Mouse (Mus musculus): ENCODE data around the gene Rnf114.

Rnf114 gene

DNA sequence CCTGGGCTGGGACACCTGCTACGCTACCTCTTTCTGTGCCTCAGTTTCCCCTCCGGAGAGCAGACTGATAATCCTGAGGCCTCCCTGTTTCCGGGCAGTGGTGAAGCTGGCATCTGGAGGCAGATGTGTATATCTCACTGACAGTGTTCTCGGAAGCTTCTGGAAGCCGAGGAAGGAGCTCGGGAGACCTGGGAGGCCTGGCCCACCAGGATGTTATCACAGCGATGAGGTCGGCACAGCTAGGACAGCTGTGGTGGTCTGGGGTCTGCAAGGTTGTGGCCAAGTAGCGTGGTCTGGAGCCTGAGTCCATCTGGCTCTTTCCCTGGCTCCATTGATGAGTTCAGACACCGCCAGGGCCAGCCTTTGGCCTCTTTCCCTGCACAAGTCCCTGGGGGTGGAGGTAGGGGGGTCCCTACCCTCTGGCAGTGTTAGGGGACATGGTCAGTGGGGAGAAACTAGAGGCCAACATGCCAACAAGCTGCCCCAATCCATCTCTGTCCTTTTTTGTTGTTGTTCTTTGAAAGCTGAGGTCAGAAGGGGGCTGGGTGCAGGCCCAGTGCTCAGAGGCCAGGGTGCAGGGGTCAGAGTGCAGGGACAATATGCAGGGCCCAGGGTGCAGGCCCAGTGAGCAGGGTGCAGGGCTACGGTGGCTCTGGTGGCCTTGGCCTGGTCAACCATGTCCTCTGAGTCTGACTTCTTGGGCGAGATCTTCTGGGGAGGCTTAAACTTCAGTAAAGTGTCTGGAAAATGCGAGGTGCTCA, 72.3 kb downstream of the Rnf114 start:
- DNase-seq (ENCODE audit: low read depth, low spot score): no peak

DNA sequence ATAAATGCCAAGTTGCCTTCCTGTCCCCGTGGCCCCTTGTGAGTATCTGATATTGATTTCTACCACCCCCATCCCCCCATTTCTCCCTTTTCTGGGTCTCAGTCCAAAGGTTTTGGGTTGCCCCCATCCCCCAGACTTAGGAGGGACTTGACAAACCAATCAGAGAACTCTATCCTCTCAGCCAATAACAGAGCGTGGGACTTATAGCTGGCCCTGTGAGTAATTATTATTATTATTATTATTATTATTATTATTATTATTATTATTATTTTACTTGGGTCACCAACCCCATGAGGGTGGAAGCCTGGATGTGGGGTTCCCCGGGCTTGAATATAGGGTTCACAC, 72.8 kb downstream of the Rnf114 start:
- no peak for DNase-seq (ENCODE audit: low read depth, low spot score)

DNA sequence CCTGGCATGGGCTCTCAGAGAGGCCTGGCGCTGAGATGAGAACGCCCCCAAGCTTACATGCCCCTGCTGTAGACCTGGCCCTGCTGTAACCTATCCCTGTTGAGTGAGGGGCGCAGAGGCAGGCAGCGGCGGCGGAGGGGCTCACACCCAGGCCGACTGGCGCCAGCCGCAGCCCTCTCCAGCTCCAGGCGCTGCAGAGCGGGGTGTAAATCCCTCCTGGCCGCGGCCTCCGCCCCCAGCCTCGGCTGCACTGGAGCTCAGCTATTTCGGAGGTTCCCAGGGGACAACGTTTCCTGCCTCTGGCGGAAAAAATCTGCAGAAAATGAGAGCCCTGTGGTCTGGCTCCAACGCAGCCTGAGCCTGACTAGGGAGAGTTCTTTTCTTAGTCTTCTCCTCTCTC, 73.2 kb downstream of the Rnf114 start:
- peak; percentile 74 for DNase-seq (ENCODE audit: low read depth, low spot score)
